Mouse (Mus musculus) small intestine, adult 2 months (tissue): Measurements from ENCODE around the gene Cd2bp2.

Source experiments
- CTCF ChIP-seq: fragments of 200-500 bp; IDR thresholded peaks from 2 replicates; pipeline ENCODE4 v1.5.1; 2012; ENCODE audit warnings: low read depth, mild to moderate bottlenecking, control low read depth, inconsistent platforms, low read length, moderate library complexity, mixed read lengths; ENCODE audit not compliant: insufficient replicate concordance, insufficient read length; ENCODE audit errors: extremely low read depth
- POLR2A ChIP-seq: fragments of 200-500 bp; IDR thresholded peaks from 2 replicates; pipeline ENCODE4 v1.6.1; 2012; ENCODE audit warnings: low read depth, mild to moderate bottlenecking, control low read depth, inconsistent platforms, low read length, moderate library complexity

DNA sequence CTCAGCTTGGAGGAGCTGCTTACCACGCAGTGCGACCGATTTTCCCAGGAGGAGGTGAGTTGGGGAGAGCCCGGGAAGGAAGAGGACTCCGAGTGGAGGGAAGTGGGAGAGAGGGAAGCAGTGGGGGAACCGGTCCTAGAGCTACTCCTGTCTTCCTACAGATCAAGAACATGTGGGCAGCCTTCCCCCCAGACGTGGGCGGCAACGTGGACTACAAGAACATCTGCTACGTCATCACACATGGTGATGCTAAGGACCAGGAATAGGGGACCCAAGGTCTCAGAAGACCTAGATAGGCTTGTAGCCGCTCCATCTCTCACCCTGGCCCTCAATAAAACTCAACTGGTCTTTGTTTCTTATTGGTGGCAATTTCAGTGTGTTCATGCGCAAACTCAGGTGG is 18.1 kb upstream of the Cd2bp2 start:
- TF ChIP-seq CTCF = no peak
- no peak for TF ChIP-seq POLR2A
